Mouse (Mus musculus) ES-Bruce4 (cell line): Measurements from ENCODE around the gene Cacna2d3. TPM values are rescaled to one million over a fixed set of nuclear protein-coding genes. Genes with fewer than 3 reads are reported as not detected.

Experiments used
- H3K27ac ChIP-seq: 2 replicates; pipeline ENCODE4 v1.5.1; 2012; ENCODE audit warnings: low read length, inconsistent platforms; ENCODE audit not compliant: insufficient read depth
- H3K27me3 ChIP-seq: 2 replicates; pipeline ENCODE4 v1.6.1; 2012; ENCODE audit warnings: mild to moderate bottlenecking, low read length, inconsistent platforms; ENCODE audit not compliant: control insufficient read depth, poor library complexity, insufficient read depth, severe bottlenecking
- H3K36me3 ChIP-seq: 2 replicates; pipeline ENCODE4 v1.6.1; 2012; ENCODE audit warnings: inconsistent platforms, mild to moderate bottlenecking, low read length, moderate library complexity; ENCODE audit not compliant: control insufficient read depth, poor library complexity, insufficient read depth, severe bottlenecking
- H3K4me1 ChIP-seq: one replicate; pipeline ENCODE4 v1.8.1; 2011; ENCODE audit warnings: low read length; ENCODE audit not compliant: control insufficient read depth, insufficient read depth
- H3K4me3 ChIP-seq: 2 replicates; pipeline ENCODE4 v1.5.1; 2011; ENCODE audit warnings: low read depth, mild to moderate bottlenecking, low read length
- H3K9ac ChIP-seq: 2 replicates; pipeline ENCODE4 v1.6.1; 2012; ENCODE audit warnings: low read depth, mild to moderate bottlenecking, inconsistent platforms; ENCODE audit not compliant: poor library complexity, severe bottlenecking
- H3K9me3 ChIP-seq: replicated peaks from 2 replicates; pipeline ENCODE4 v1.6.1; 2012; ENCODE audit warnings: mild to moderate bottlenecking, low read length, inconsistent platforms; ENCODE audit not compliant: control insufficient read depth, poor library complexity, insufficient read depth, severe bottlenecking
- CTCF ChIP-seq: IDR thresholded peaks from one replicate; pipeline ENCODE4 v1.8.1; 2011; ENCODE audit warnings: low read depth, low read length
- EP300 ChIP-seq: IDR thresholded peaks from 2 replicates; pipeline ENCODE4 v1.6.1; 2011; ENCODE audit warnings: low read depth, low read length; ENCODE audit not compliant: insufficient read depth
- POLR2A ChIP-seq: IDR thresholded peaks from one replicate; pipeline ENCODE4 v1.8.1; 2011; ENCODE audit warnings: low read length; ENCODE audit not compliant: insufficient read depth
- polyA plus RNA-seq: library from polyadenylated mRNA; stranded (reverse); fragments of >200 nt; gene quantifications from 2 replicates; pipeline ENCODE4 v1.2.4, GENCODE M21; 2011; ENCODE audit warnings: low read depth; ENCODE audit not compliant: missing spikeins, insufficient read depth, insufficient read length

Cacna2d3 gene
- polyA plus RNA-seq, 1 experiment, result not detected

GRCm38 (mm10) chr14:28996569-28996968 is 725.1 kb downstream of the Cacna2d3 start:
- TF ChIP-seq EP300 (no peak), POLR2A (no peak), CTCF (no peak)
- Histone ChIP-seq H3K4me1 (peaks cover 1% of the 10 kb centered on the region), H3K9ac (no peak overlapping the region)

GRCm38 (mm10) chr14:28988211-28988900 is 733.3 kb downstream of the Cacna2d3 start:
- H3K36me3 ChIP-seq, result no peaks in the 10 kb centered on the region
- TF ChIP-seq POLR2A (no peak), CTCF (no peak)
- no peak overlapping the region for H3K27ac ChIP-seq
- H3K4me1 ChIP-seq, result no peaks in the 10 kb centered on the region
- H3K27me3 ChIP-seq, result no peaks in the 10 kb centered on the region
- H3K4me3 ChIP-seq, result no peak overlapping the region
- no peaks in the 10 kb centered on the region for H3K9me3 ChIP-seq
- H3K9ac ChIP-seq, result no peak overlapping the region

More at GRCm38 (mm10) chr14:28996569-28996968, 725.1 kb downstream of the Cacna2d3 start:
- Histone ChIP-seq H3K36me3 (no peaks in the 10 kb centered on the region), H3K27ac (no peak overlapping the region), H3K27me3 (no peaks in the 10 kb centered on the region; the same call in 1 of the 2 replicates), H3K4me3 (no peak overlapping the region), H3K9me3 (no peaks in the 10 kb centered on the region)

DNA sequence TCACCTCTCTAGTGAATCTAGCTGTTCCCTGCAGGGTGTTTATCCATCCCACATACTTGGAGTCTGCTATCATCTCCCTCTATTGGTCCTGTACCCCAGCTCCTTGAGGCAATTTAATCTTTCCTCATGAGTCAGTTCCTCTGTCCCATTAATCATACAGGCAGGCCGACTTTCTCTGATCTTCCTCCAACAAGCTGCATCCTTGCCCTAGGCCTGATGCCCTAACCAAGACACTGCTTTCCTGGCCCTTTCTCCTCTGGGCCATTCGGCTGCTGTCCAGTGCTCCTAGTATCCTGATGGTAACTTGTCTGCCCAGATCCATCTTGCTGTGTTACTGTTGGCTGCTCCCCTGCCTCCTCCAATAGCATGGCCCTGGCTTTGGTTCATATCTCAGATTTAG is 737.4 kb downstream of the Cacna2d3 start:
- no peak overlapping the region for H3K9ac ChIP-seq
- no peak overlapping the region for H3K4me3 ChIP-seq
- H3K4me1 ChIP-seq, result no peaks in the 10 kb centered on the region
- H3K27ac ChIP-seq, result no peak overlapping the region
- H3K27me3 ChIP-seq, result no peaks in the 10 kb centered on the region
- TF ChIP-seq EP300 (no peak), CTCF (no peak), POLR2A (no peak)
- H3K9me3 ChIP-seq, result no peaks in the 10 kb centered on the region
- no peaks in the 10 kb centered on the region for H3K36me3 ChIP-seq

- Histone ChIP-seq H3K4me3 (no peak overlapping the region), H3K27me3 (no peaks in the 10 kb centered on the region), H3K9ac (no peak overlapping the region), H3K9me3 (no peaks in the 10 kb centered on the region), H3K27ac (no peak overlapping the region), H3K36me3 (no peaks in the 10 kb centered on the region), H3K4me1 (no peaks in the 10 kb centered on the region)
- TF ChIP-seq CTCF, result peak; percentile 16
- no peak for TF ChIP-seq EP300
These were observed 741.2 kb downstream of the Cacna2d3 start for GRCm38 (mm10) chr14:28980482-28980881.

GRCm38 (mm10) chr14:28979230-28979629 is 742.4 kb downstream of the Cacna2d3 start:
- H3K4me1 ChIP-seq, result no peaks in the 10 kb centered on the region
- H3K9me3 ChIP-seq, result no peaks in the 10 kb centered on the region
- H3K27me3 ChIP-seq, result no peaks in the 10 kb centered on the region
- H3K4me3 ChIP-seq, result no peak overlapping the region
- H3K27ac ChIP-seq, result no peak overlapping the region
- H3K36me3 ChIP-seq, result no peaks in the 10 kb centered on the region
- no peak for TF ChIP-seq CTCF
- H3K9ac ChIP-seq, result no peak overlapping the region

- Histone ChIP-seq H3K9me3 (no peaks in the 10 kb centered on the region), H3K9ac (no peak overlapping the region), H3K27me3 (no peaks in the 10 kb centered on the region), H3K4me3 (no peak overlapping the region), H3K27ac (no peak overlapping the region), H3K4me1 (no peaks in the 10 kb centered on the region), H3K36me3 (no peaks in the 10 kb centered on the region)
- TF ChIP-seq POLR2A (no peak), EP300 (no peak), CTCF (no peak)
These were observed 749.0 kb downstream of the Cacna2d3 start for GRCm38 (mm10) chr14:28972620-28973019.
